Mouse (Mus musculus): ENCODE measurements around the gene Olfr1317. TPM values are rescaled to one million over a fixed set of nuclear protein-coding genes. Genes with fewer than 3 reads are reported as not detected.

Gene Olfr1317
- not detected in 2 replicates for polyA plus RNA-seq (2012; rRNA removed)

DNA sequence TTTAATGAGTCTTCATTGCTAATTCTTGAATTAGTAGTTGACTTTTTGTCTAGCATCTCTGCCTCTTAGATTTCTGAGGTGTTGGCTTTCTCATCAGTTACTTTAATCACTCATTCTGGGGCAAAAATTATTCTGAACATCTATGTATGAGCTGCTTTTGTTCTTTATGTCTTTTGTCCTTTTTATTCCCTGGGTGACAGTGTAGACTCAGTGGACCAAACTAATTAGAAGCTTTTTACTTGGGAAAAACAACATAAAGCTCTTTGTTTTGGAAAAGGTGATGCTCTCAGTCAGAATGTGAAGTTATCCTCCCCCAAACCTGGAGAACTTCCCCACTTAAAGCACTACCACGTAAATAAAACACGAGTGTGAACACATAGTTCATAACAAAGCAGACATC lies at the start of gene Olfr1317:
TSS of gene Olfr1317 (plus strand) at position 301 of the 400 bp plus-strand sequence.

DNA sequence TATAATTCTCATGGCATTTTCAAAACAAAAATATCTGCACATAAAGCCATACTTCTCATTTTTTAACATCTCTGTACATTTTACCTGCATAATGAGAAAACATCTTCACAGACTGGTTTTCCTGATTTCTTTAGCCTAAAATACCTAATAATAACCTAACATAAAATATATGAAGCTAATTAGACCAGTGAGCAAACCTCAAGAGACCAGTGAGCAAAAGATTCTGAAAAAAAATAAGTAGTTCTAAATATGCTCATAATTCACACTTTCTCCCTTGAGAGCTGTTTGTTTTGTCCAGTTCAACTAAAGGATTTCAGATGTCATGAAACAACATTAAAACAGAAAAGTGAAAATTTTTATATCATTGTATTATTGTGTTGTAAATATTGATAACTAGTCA lies 43.4 kb upstream of the Olfr1317 start, which contains the start of gene Olfr1314:
TSS of gene Olfr1314 (minus strand) at position 101 of the 400 bp plus-strand sequence.

DNA sequence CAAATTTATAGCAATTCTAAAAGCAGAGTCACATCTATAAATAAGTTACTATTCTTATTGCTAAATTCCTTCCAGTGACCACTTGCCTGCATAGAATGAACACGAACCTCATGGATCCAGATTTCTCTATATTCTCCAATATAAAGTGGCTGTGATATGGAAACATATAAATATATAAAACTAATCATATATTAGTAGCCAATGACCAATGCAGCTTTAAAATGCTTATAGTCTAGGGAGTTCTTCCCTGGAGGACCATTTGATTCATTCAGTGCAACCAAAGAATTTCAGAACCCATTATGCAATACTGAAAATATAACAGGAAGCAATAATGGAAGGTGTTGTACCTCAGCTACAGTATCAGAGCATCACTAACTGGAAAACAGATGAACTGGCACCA lies 24.8 kb upstream of the Olfr1317 start, which contains the start of gene Olfr1315-ps1:
TSS of gene Olfr1315-ps1 (minus strand) at position 101 of the 400 bp plus-strand sequence.

DNA sequence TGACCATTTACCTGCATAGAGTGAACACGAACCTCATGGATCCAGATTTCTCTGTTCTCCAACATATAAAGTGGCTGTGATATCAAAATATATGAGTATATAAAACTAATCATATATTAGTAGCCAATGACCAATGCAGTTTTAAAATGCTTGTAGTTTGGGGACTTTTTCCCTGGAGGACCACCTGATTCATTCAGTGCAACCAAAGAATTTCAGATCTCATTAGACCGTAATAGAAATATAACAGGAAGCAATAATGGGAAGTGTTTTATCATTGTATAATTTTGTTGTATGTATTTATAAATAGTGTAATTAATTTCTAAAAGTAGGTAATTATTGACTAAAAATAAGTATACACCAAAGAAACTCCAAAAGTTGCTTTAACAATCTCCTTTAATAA lies 5.3 kb upstream of the Olfr1317 start, which contains the start of gene Olfr1316:
TSS of gene Olfr1316 (minus strand) at position 101 of the 400 bp plus-strand sequence.

DNA sequence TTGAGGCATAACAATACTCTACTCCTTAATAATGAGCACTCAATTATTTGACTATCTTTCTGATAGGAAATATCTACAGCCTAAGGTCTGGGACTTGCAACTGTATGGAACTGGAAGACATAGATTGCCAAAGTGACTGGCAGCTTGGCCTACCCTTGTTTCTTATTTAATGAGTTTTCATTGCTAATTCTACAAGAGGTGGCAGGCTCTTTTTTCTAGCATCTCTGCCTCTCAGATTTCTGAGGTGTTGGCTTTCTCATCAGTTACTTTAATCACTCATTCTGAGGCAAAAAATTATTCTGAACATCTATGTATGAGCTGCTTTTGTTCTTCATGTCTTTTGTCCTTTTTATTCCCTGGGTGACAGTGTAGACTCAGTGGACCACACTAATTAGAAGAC lies 13.8 kb downstream of the Olfr1317 start, which contains the start of gene Olfr1318:
TSS of gene Olfr1318 (plus strand) at position 301 of the 400 bp plus-strand sequence.

Other genes with a start within 250 kb of the Olfr1317 start
- gene Olfr1306, start 224.1 kb upstream of the Olfr1317 start, polyA plus RNA-seq (2012; rRNA removed), result not detected in 2 replicates
- not detected in 2 replicates for gene Olfr1307, start 190.9 kb upstream of the Olfr1317 start, polyA plus RNA-seq (2012; rRNA removed)
- not detected in 2 replicates for gene Olfr1308, start 175.4 kb upstream of the Olfr1317 start, polyA plus RNA-seq (2012; rRNA removed)
- gene Olfr1309, start 150.0 kb upstream of the Olfr1317 start, polyA plus RNA-seq (2012; rRNA removed), result not detected in 2 replicates
- gene Olfr1310, start 127.6 kb upstream of the Olfr1317 start, polyA plus RNA-seq (2012; rRNA removed), result 0.01 TPM in 1 of 2 replicates, not detected in the other
- not detected in 2 replicates for gene Olfr1311, start 115.9 kb upstream of the Olfr1317 start, polyA plus RNA-seq (2012; rRNA removed)
- not detected in 2 replicates for gene Olfr1312, start 90.1 kb upstream of the Olfr1317 start, polyA plus RNA-seq (2012; rRNA removed)
- not detected in 2 replicates for gene Olfr1313, start 62.5 kb upstream of the Olfr1317 start, polyA plus RNA-seq (2012; rRNA removed)
- 0.01 TPM in 1 of 2 replicates, not detected in the other for gene Olfr1314, start 43.5 kb upstream of the Olfr1317 start, polyA plus RNA-seq (2012; rRNA removed)
- gene Olfr1315-ps1, start 24.9 kb upstream of the Olfr1317 start, polyA plus RNA-seq (2012; rRNA removed), result not detected in 2 replicates
- gene Olfr1316, start 5.4 kb upstream of the Olfr1317 start, polyA plus RNA-seq (2012; rRNA removed), result 0.05 and 0.06 TPM in 2 replicates
- not detected in 2 replicates for gene Olfr1318, start 13.9 kb downstream of the Olfr1317 start, polyA plus RNA-seq (2012; rRNA removed)
- gene Lpcat4, start 99.1 kb downstream of the Olfr1317 start, polyA plus RNA-seq (2012; rRNA removed), result 45.3 and 55.0 TPM in 2 replicates
- gene Nutm1, start 119.0 kb downstream of the Olfr1317 start, polyA plus RNA-seq (2012; rRNA removed), result not detected in 2 replicates
- gene Nop10, start 121.6 kb downstream of the Olfr1317 start, polyA plus RNA-seq (2012; rRNA removed), result 123 and 138 TPM in 2 replicates
- 51.2 and 54.8 TPM in 2 replicates for gene Slc12a6, start 125.5 kb downstream of the Olfr1317 start, polyA plus RNA-seq (2012; rRNA removed)
- gene Gm21985, start 126.0 kb downstream of the Olfr1317 start, polyA plus RNA-seq (2012; rRNA removed), result 0.07 TPM in 1 of 2 replicates, not detected in the other
- gene Emc4, start 227.7 kb downstream of the Olfr1317 start, polyA plus RNA-seq (2012; rRNA removed), result 116 TPM in 2 replicates
- 17.1 and 18.3 TPM in 2 replicates for gene Katnbl1, start 238.9 kb downstream of the Olfr1317 start, polyA plus RNA-seq (2012; rRNA removed)

Data from central nervous system, embryonic 14 days (tissue).